Mouse (Mus musculus) limb, embryonic 10.5 days (tissue): ENCODE measurements at regions not wholly inside any gene's neighbourhood (a gene's known extent, or its start where the extent isn't known, plus 50 kb on each side); places are given as distances from the start of the nearest gene placed in this dataset.

Experiments
- DNase-seq: peaks from one replicate; pipeline ENCODE4 v3.0.0-alpha.2; 2017; ENCODE audit warnings: low spot score
- H3K27ac ChIP-seq: fragments of 300-500 bp; sonication (generic); 2 replicates; pipeline ENCODE4 v1.5.1; 2016; ENCODE audit warnings: mild to moderate bottlenecking
- H3K27me3 ChIP-seq: fragments of 300-500 bp; sonication (generic); 2 replicates; pipeline ENCODE4 v1.6.1; 2016; ENCODE audit warnings: low read depth, mild to moderate bottlenecking; ENCODE audit not compliant: poor library complexity, severe bottlenecking
- H3K36me3 ChIP-seq: fragments of 300-500 bp; sonication (generic); 2 replicates; pipeline ENCODE4 v1.6.1; 2016; ENCODE audit warnings: mild to moderate bottlenecking, moderate library complexity
- H3K4me1 ChIP-seq: fragments of 300-500 bp; sonication (generic); 2 replicates; pipeline ENCODE4 v1.6.1; 2016
- H3K4me3 ChIP-seq: fragments of 300-500 bp; sonication (generic); 2 replicates; pipeline ENCODE4 v1.5.1; 2016; ENCODE audit warnings: mild to moderate bottlenecking, moderate library complexity
- H3K9me3 ChIP-seq: fragments of 300-500 bp; sonication (generic); replicated peaks from 2 replicates; pipeline ENCODE4 v1.6.1; 2016; ENCODE audit warnings: mild to moderate bottlenecking
- WGBS: fragments of 180-500 bp; shearing (Covaris S2); methylation state at CpG from one replicate; pipeline ENCODE4 v1.1.7; 2016; 5-methylcytosine and 5-hydroxymethylcytosine counted together

DNA sequence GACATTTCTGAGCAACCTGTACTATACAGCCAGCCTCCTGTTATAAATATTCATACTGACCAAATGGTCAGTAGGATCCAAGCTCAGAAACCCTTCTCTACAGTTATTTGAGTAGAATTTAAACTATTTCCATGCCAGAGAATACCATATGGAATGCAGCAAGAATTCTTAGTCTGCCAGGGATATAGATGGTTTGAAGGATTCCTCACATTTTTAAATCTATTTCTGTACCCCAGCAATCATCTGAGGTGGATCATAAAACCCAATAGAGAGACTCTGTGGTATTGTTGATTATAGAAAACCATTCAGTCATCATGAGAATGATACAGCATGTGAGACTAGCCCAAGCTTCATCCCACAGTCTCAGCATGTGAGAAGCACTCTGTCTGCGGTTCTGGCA is 67.6 kb upstream of the Sstr4 start:
- Histone ChIP-seq H3K4me1 (peaks cover 22% of the 10 kb centered on the region), H3K36me3 (no peaks in the 10 kb centered on the region), H3K9me3 (no peaks in the 10 kb centered on the region), H3K27ac (no peak overlapping the region), H3K27me3 (no peaks in the 10 kb centered on the region), H3K4me3 (no peak overlapping the region)
- DNase-seq, result no peak
- 83% methylated on average over 1 of the region's 1 CpGs for WGBS

GRCm38 (mm10) chr2:148330368-148330767 is 64.8 kb upstream of the Sstr4 start:
- no peak overlapping the region for H3K4me3 ChIP-seq
- no peaks in the 10 kb centered on the region for H3K27me3 ChIP-seq
- peaks cover 21% of the 10 kb centered on the region for H3K4me1 ChIP-seq
- no peaks in the 10 kb centered on the region for H3K36me3 ChIP-seq
- no peak overlapping the region for H3K27ac ChIP-seq
- WGBS, result 89% methylated on average over 2 of the region's 2 CpGs
- DNase-seq, result no peak
- no peaks in the 10 kb centered on the region for H3K9me3 ChIP-seq

- WGBS, result 88% methylated on average over 1 of the region's 1 CpGs
- Histone ChIP-seq H3K4me3 (no peak overlapping the region), H3K27me3 (no peaks in the 10 kb centered on the region), H3K9me3 (no peaks in the 10 kb centered on the region), H3K27ac (no peak overlapping the region), H3K4me1 (no peaks in the 10 kb centered on the region), H3K36me3 (no peaks in the 10 kb centered on the region)
- no peak for DNase-seq
Measured at GRCm38 (mm10) chr2:148334555-148334954, 60.6 kb upstream of the Sstr4 start.

DNA sequence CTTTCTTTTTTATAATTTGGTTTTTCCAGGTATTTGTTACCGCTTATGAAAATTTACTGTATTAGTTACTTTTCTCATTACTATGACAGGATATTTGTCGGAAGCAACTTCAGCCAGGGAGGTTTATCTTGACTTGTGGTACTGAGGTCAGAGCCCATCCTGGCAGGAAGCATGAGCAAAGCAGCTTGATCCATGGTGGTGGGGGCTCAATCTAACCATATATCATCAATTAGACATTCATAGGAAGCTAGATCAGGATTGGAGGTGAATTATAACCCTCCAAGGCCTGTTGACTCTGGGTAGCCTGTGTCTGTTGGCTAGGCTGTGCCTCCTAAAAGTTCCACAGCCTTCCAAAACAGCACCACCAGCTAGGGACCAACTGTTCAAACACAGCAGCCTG is 58.5 kb upstream of the Sstr4 start:
- Histone ChIP-seq H3K27me3 (no peaks in the 10 kb centered on the region), H3K27ac (no peak overlapping the region), H3K36me3 (no peaks in the 10 kb centered on the region), H3K4me3 (no peak overlapping the region), H3K9me3 (no peaks in the 10 kb centered on the region), H3K4me1 (no peaks in the 10 kb centered on the region)
- DNase-seq, result no peak
- WGBS, result 89% methylated on average over 2 of the region's 2 CpGs

DNA sequence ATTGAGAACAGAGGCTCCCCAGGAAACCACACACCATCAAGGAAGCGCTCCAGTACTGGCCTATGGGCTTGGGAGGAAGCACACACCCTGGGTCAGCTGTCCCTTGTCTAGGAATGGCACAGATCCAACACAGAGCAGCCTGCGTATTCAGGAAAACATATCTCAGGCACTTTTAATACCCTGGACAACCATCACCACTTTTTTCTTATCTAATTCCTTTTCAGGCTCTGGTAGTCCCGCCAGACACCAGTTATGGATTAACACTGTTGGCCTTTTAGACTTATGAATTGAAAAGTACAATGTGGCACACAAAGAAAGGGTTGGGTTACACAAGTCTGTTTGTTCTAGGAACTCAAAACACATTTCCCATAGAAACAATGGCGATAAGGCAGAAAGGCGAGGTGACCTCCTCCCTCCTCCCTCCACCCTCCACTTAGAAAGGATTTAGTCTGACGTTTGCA is 56.8 kb upstream of the Sstr4 start:
- no peaks in the 10 kb centered on the region for H3K4me1 ChIP-seq
- no peak overlapping the region for H3K4me3 ChIP-seq
- no peaks in the 10 kb centered on the region for H3K27me3 ChIP-seq
- WGBS, result 72% methylated on average over 6 of the region's 6 CpGs
- no peak for DNase-seq
- no peaks in the 10 kb centered on the region for H3K36me3 ChIP-seq
- H3K9me3 ChIP-seq, result no peaks in the 10 kb centered on the region
- no peak overlapping the region for H3K27ac ChIP-seq

DNA sequence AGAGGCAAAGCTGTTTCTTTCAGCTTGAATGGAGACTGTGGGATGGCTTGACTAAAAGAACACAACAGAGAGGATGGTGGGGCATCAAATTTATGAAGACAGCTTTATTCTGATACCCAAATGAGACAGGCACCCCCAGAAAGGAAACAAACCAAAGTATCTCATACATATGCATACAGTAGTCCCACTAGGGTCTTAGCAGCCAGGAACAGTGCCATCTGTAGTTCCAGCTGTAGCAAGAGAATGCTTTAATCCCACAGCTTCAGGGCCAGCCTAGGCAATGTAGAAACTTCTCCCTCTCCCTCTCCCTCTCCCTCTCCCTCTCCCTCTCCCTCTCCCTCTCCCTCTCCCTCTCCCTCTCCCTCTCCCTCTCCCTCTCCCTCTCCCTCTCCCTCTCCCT is 56.2 kb upstream of the Sstr4 start:
- Histone ChIP-seq H3K9me3 (no peaks in the 10 kb centered on the region), H3K36me3 (no peaks in the 10 kb centered on the region), H3K4me1 (no peaks in the 10 kb centered on the region), H3K27me3 (no peaks in the 10 kb centered on the region), H3K27ac (no peak overlapping the region), H3K4me3 (no peak overlapping the region)
- DNase-seq, result no peak

DNA sequence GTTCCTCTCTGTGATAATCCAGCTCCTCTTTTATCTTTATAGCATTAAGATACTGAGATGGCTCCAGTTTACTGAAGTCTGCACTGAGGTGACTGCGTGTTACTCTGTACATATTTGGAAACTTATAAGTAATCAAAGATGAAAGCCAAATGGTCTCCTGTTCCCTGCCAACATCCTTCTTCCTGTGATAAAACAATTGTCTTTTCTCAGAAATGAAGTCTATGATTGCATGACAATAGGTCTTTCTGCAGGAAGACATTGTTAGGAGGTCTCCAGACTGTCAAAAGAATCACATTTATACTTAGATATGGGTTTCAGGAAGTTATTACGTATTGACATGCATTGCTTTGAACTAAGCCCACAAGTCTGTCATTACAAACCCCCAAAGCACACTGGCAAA is 51.0 kb upstream of the Sstr4 start:
- WGBS, result 85% methylated on average over 2 of the region's 2 CpGs
- DNase-seq, result no peak
- no peaks in the 10 kb centered on the region for H3K36me3 ChIP-seq
- no peak overlapping the region for H3K27ac ChIP-seq
- H3K4me1 ChIP-seq, result 0 out of 2 replicates have a peak, but pooled peaks cover under 1% of the 10 kb centered on the region
- H3K4me3 ChIP-seq, result no peak overlapping the region
- H3K9me3 ChIP-seq, result no peaks in the 10 kb centered on the region
- H3K27me3 ChIP-seq, result no peaks in the 10 kb centered on the region
